Mouse (Mus musculus): ENCODE results near the gene Rspo1. TPM values are rescaled to one million over a fixed set of nuclear protein-coding genes. Genes with fewer than 3 reads are reported as not detected.
A peak's percentile ranks its signal among the peaks of the same experiment; 100 is the strongest.

Rspo1 gene
- polyA plus RNA-seq, 1 experiment: 6.3 TPM

DNA sequence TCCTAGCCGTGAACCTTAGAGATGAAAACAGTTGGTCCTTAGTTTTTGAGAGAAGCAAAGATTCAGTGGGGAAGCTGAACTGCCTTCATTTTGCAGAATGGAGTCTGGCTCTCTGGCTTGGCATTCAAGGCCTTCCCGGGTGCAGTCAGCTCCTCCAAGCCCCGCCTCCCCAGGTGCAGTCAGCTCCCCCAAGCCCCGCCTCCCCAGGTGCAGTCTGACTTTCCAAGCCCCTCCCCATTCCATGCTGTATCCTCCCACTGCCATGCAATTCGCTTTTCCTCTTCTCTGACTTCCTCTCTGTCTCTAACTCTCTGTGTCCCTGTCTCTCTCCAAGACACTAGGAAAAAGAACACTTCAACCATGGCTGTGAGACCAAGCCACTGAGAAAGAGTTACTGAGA is 8.0 kb upstream of the Rspo1 start:
- DNase-seq (ENCODE audit: low read depth): no peak
- TF ChIP-seq CTCF (IDR thresholded peaks at IDR 0.05; ENCODE audit: borderline replicate concordance, extremely low read depth, insufficient read depth, insufficient read length): no peak
- TF ChIP-seq POLR2A (IDR thresholded peaks at IDR 0.05; ENCODE audit: borderline replicate concordance, extremely low read depth, insufficient read depth, insufficient read length, poor library complexity, severe bottlenecking): no peak

DNA sequence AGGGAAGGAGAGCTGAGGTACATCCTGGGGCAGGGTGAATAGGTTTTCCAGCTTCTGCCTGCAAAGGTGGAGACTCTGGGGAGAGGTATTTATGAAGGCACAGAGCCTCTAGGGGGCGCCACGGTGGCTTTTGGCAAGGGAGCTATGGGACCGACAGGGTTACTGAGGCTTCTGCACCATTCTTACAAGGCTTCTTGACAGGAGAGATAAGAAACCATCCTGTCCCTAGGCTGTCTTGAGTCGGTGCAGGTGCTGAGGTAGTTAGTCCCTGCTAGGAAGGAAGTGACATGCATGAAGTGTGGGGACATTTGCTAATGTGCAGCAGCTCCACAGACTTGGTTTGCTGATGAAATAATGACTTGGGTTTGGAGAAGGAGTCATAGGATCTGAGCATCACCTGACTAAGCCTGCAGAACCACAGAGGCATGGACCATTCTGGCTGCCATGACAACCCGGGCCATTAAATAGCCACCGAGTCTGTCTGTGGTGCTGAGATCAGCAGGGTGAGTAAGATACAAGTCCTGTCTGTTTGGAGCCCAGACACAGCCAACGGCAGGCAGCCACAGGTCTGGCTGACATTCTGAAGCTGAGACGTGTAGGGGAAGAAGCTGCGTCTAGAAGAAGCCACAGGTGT is 2.2 kb upstream of the Rspo1 start:
- no peak for DNase-seq (ENCODE audit: low read depth)
- TF ChIP-seq POLR2A (IDR thresholded peaks at IDR 0.05; ENCODE audit: borderline replicate concordance, extremely low read depth, insufficient read depth, insufficient read length, poor library complexity, severe bottlenecking) (no peak), CTCF (IDR thresholded peaks at IDR 0.05; ENCODE audit: borderline replicate concordance, extremely low read depth, insufficient read depth, insufficient read length) (peak; percentile 31; the same call in 1 of the 2 replicates)

- TF ChIP-seq POLR2A (IDR thresholded peaks at IDR 0.05; ENCODE audit: borderline replicate concordance, extremely low read depth, insufficient read depth, insufficient read length, poor library complexity, severe bottlenecking) (no peak), CTCF (IDR thresholded peaks at IDR 0.05; ENCODE audit: borderline replicate concordance, extremely low read depth, insufficient read depth, insufficient read length) (no peak)
- DNase-seq (ENCODE audit: low read depth): no peak
Measured at GRCm38 (mm10) chr4:124984871-124985670, 1.2 kb upstream of the Rspo1 start.

- DNase-seq (ENCODE audit: low read depth): peak; percentile 50
- TF ChIP-seq CTCF (IDR thresholded peaks at IDR 0.05; ENCODE audit: borderline replicate concordance, extremely low read depth, insufficient read depth, insufficient read length): no peak
- TF ChIP-seq POLR2A (IDR thresholded peaks at IDR 0.05; ENCODE audit: borderline replicate concordance, extremely low read depth, insufficient read depth, insufficient read length, poor library complexity, severe bottlenecking): no peak
Measured at GRCm38 (mm10) chr4:124986739-124987710, 795 bp downstream of the Rspo1 start.

- DNase-seq (ENCODE audit: low read depth): no peak
- TF ChIP-seq POLR2A (IDR thresholded peaks at IDR 0.05; ENCODE audit: borderline replicate concordance, extremely low read depth, insufficient read depth, insufficient read length, poor library complexity, severe bottlenecking) (no peak), CTCF (IDR thresholded peaks at IDR 0.05; ENCODE audit: borderline replicate concordance, extremely low read depth, insufficient read depth, insufficient read length) (no peak)
Measured at GRCm38 (mm10) chr4:124987711-124988097, 1.5 kb downstream of the Rspo1 start.

- TF ChIP-seq CTCF (IDR thresholded peaks at IDR 0.05; ENCODE audit: borderline replicate concordance, extremely low read depth, insufficient read depth, insufficient read length) (no peak), POLR2A (IDR thresholded peaks at IDR 0.05; ENCODE audit: borderline replicate concordance, extremely low read depth, insufficient read depth, insufficient read length, poor library complexity, severe bottlenecking) (no peak)
- peak; percentile 31 for DNase-seq (ENCODE audit: low read depth)
Measured at GRCm38 (mm10) chr4:124988382-124988781, 2.2 kb downstream of the Rspo1 start.

GRCm38 (mm10) chr4:124989787-124990253 is 3.6 kb downstream of the Rspo1 start:
- TF ChIP-seq CTCF (IDR thresholded peaks at IDR 0.05; ENCODE audit: borderline replicate concordance, extremely low read depth, insufficient read depth, insufficient read length) (no peak), POLR2A (IDR thresholded peaks at IDR 0.05; ENCODE audit: borderline replicate concordance, extremely low read depth, insufficient read depth, insufficient read length, poor library complexity, severe bottlenecking) (no peak)
- DNase-seq (ENCODE audit: low read depth): no peak

DNA sequence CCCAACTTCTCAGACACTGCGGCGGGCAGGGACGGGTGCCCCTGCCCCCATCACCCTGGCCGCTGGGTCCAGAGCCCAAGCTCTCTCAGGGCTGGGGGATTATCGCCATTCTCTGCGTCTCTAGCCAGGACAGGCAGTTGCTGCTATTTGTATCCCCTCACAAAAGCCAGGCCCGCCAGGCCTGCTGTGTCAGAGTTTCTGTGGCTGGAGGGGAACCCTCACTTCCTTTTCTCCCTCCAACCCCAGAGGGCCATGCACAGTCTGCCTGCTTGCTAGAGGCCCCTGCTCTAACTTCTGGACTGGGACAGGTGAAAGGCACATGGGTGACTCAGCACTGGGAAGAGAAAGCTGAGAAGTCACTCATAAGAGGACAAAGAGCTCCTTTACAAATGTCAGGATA is 4.1 kb downstream of the Rspo1 start:
- DNase-seq (ENCODE audit: low read depth): no peak
- no peak for TF ChIP-seq CTCF (IDR thresholded peaks at IDR 0.05; ENCODE audit: borderline replicate concordance, extremely low read depth, insufficient read depth, insufficient read length)
- TF ChIP-seq POLR2A (IDR thresholded peaks at IDR 0.05; ENCODE audit: borderline replicate concordance, extremely low read depth, insufficient read depth, insufficient read length, poor library complexity, severe bottlenecking): no peak

GRCm38 (mm10) chr4:124997479-124998147 is 11.4 kb downstream of the Rspo1 start:
- no peak for DNase-seq (ENCODE audit: low read depth)
- TF ChIP-seq CTCF (IDR thresholded peaks at IDR 0.05; ENCODE audit: borderline replicate concordance, extremely low read depth, insufficient read depth, insufficient read length) (no peak), POLR2A (IDR thresholded peaks at IDR 0.05; ENCODE audit: borderline replicate concordance, extremely low read depth, insufficient read depth, insufficient read length, poor library complexity, severe bottlenecking) (no peak)

- TF ChIP-seq POLR2A (IDR thresholded peaks at IDR 0.05; ENCODE audit: borderline replicate concordance, extremely low read depth, insufficient read depth, insufficient read length, poor library complexity, severe bottlenecking) (no peak), CTCF (IDR thresholded peaks at IDR 0.05; ENCODE audit: borderline replicate concordance, extremely low read depth, insufficient read depth, insufficient read length) (no peak)
- DNase-seq (ENCODE audit: low read depth): no peak
Measured at GRCm38 (mm10) chr4:124999548-124999947, 13.3 kb downstream of the Rspo1 start.

Data from brain, embryonic 14.5 days (tissue).